Mouse (Mus musculus) thymus, adult 2 months (tissue): Measurements from ENCODE around the gene Sipa1l1. TPM values are rescaled to one million over a fixed set of nuclear protein-coding genes. Genes with fewer than 3 reads are reported as not detected.
A peak's percentile ranks its signal among the peaks of the same experiment; 100 is the strongest.
"Not testable (repeated sequence)": the region's sequence is repeated elsewhere in the genome, so short reads cannot be mapped to it uniquely, and the experiment has no call there.

Source experiments
- DNase-seq: peaks from one replicate; pipeline ENCODE4 v3.0.0; 2021
- H3K27ac ChIP-seq: fragments of 200-500 bp; 2 replicates; pipeline ENCODE4 v1.5.1; 2012; ENCODE audit warnings: low read length, control low read depth; ENCODE audit not compliant: control insufficient read depth, insufficient read depth
- H3K27me3 ChIP-seq: fragments of 200-500 bp; 2 replicates; pipeline ENCODE4 v1.6.1; 2012; ENCODE audit warnings: mild to moderate bottlenecking, low read length, moderate library complexity, mixed read lengths; ENCODE audit not compliant: control insufficient read depth, insufficient read depth
- H3K36me3 ChIP-seq: fragments of 200-500 bp; 2 replicates; pipeline ENCODE4 v1.6.1; 2012; ENCODE audit warnings: mild to moderate bottlenecking, low read length, moderate library complexity; ENCODE audit not compliant: control insufficient read depth, insufficient read depth
- H3K4me1 ChIP-seq: fragments of 200-500 bp; replicated peaks from 2 replicates; pipeline ENCODE4 v1.6.1; 2012; ENCODE audit warnings: low read length; ENCODE audit not compliant: control insufficient read depth, insufficient read depth
- H3K4me3 ChIP-seq: fragments of 200-500 bp; 2 replicates; pipeline ENCODE4 v1.5.1; 2012; ENCODE audit warnings: mild to moderate bottlenecking, low read length, control low read depth, moderate library complexity; ENCODE audit not compliant: control insufficient read depth, insufficient read depth
- CTCF ChIP-seq: fragments of 200-500 bp; IDR thresholded peaks from 2 replicates; pipeline ENCODE4 v1.5.1; 2012; ENCODE audit warnings: mild to moderate bottlenecking, control low read depth, low read length, moderate library complexity, borderline replicate concordance; ENCODE audit not compliant: control insufficient read depth, poor library complexity, insufficient read depth; ENCODE audit errors: extremely low read depth
- POLR2A ChIP-seq: fragments of 200-500 bp; IDR thresholded peaks from 2 replicates; pipeline ENCODE4 v1.6.1; 2012; ENCODE audit warnings: mild to moderate bottlenecking, low read length, control low read depth, moderate library complexity; ENCODE audit not compliant: control insufficient read depth, poor library complexity, insufficient read depth; ENCODE audit errors: extremely low read depth
- whole genome bisulfite sequencing: fragments of 180-500 bp; shearing (Covaris S2); methylation state at CpG from one replicate; pipeline ENCODE4 v1.1.7; 2018; 5-methylcytosine and 5-hydroxymethylcytosine counted together
- polyA plus RNA-seq: library from polyadenylated mRNA; depleted of rRNA; stranded (reverse); fragments of >200 nt; gene quantifications from 2 replicates; pipeline ENCODE4 v1.2.3, GENCODE M21; 2012

The Sipa1l1 gene
- polyA plus RNA-seq, 1 experiment, result 43.7 TPM

- no peaks in the 10 kb centered on the region for H3K36me3 ChIP-seq
- H3K4me1 ChIP-seq, result no peaks in the 10 kb centered on the region
- H3K27me3 ChIP-seq, result no peaks in the 10 kb centered on the region
- no peak overlapping the region for H3K4me3 ChIP-seq
- no peak for DNase-seq
- 85% methylated on average over 6 of the region's 6 CpGs for whole genome bisulfite sequencing
- no peak overlapping the region for H3K27ac ChIP-seq
- TF ChIP-seq CTCF (no peak), POLR2A (no peak)
Observed at GRCm38 (mm10) chr12:82486829-82487560, 317.9 kb downstream of the Sipa1l1 start.

GRCm38 (mm10) chr12:82489093-82489492 lies 320.0 kb downstream of the Sipa1l1 start:
- no peaks in the 10 kb centered on the region for H3K36me3 ChIP-seq
- peak; percentile 61 for DNase-seq
- H3K4me3 ChIP-seq, result no peak overlapping the region
- TF ChIP-seq POLR2A (no peak), CTCF (peak; percentile 38; the same call in 1 of the 2 replicates)
- no peaks in the 10 kb centered on the region for H3K27me3 ChIP-seq
- no peaks in the 10 kb centered on the region for H3K4me1 ChIP-seq
- 43% methylated on average over 4 of the region's 4 CpGs for WGBS
- no peak overlapping the region for H3K27ac ChIP-seq

GRCm38 (mm10) chr12:82489621-82490020 lies 320.5 kb downstream of the Sipa1l1 start:
- DNase-seq, result no peak
- WGBS, result 53% methylated on average over 7 of the region's 7 CpGs
- no peak overlapping the region for H3K27ac ChIP-seq
- H3K4me3 ChIP-seq, result no peak overlapping the region
- H3K4me1 ChIP-seq, result no peaks in the 10 kb centered on the region
- TF ChIP-seq POLR2A (no peak), CTCF (no peak)
- H3K36me3 ChIP-seq, result no peaks in the 10 kb centered on the region
- no peaks in the 10 kb centered on the region for H3K27me3 ChIP-seq

GRCm38 (mm10) chr12:82492456-82492855 lies 323.3 kb downstream of the Sipa1l1 start:
- DNase-seq, result no peak
- Histone ChIP-seq H3K27me3 (no peaks in the 10 kb centered on the region), H3K4me3 (no peak overlapping the region), H3K36me3 (no peaks in the 10 kb centered on the region), H3K27ac (no peak overlapping the region), H3K4me1 (no peaks in the 10 kb centered on the region)
- WGBS, result 92% methylated on average over 9 of the region's 9 CpGs
- TF ChIP-seq POLR2A (no peak), CTCF (no peak)

GRCm38 (mm10) chr12:82493260-82493659 lies 324.1 kb downstream of the Sipa1l1 start:
- not testable (repeated sequence) for H3K4me1 ChIP-seq, DNase-seq, H3K4me3 ChIP-seq, H3K36me3 ChIP-seq, H3K27ac ChIP-seq, H3K27me3 ChIP-seq
- WGBS, result 79% methylated on average over 1 of the region's 1 CpGs

- H3K4me1 ChIP-seq, result no peaks in the 10 kb centered on the region
- H3K27me3 ChIP-seq, result no peaks in the 10 kb centered on the region
- H3K36me3 ChIP-seq, result no peaks in the 10 kb centered on the region
- DNase-seq, result no peak
- no peak overlapping the region for H3K27ac ChIP-seq
- TF ChIP-seq POLR2A, result no peak
- TF ChIP-seq CTCF, result no peak
- no peak overlapping the region for H3K4me3 ChIP-seq
- WGBS, result 83% methylated on average over 4 of the region's 4 CpGs
Observed at GRCm38 (mm10) chr12:82495936-82496335, 326.8 kb downstream of the Sipa1l1 start.
